Mouse (Mus musculus): ENCODE results near the gene Phkg2.

Gene Phkg2

GRCm38 (mm10) chr7:127572895-127573471 is at the start of gene Phkg2:
Gene Phkg2 (plus strand): TSS chr7:127573340.
- peak; percentile 97 for DNase-seq (ENCODE audit: low read depth)

GRCm38 (mm10) chr7:127541671-127542070 is 31.5 kb upstream of the Phkg2 start:
- no peak for DNase-seq (ENCODE audit: low read depth)

DNA sequence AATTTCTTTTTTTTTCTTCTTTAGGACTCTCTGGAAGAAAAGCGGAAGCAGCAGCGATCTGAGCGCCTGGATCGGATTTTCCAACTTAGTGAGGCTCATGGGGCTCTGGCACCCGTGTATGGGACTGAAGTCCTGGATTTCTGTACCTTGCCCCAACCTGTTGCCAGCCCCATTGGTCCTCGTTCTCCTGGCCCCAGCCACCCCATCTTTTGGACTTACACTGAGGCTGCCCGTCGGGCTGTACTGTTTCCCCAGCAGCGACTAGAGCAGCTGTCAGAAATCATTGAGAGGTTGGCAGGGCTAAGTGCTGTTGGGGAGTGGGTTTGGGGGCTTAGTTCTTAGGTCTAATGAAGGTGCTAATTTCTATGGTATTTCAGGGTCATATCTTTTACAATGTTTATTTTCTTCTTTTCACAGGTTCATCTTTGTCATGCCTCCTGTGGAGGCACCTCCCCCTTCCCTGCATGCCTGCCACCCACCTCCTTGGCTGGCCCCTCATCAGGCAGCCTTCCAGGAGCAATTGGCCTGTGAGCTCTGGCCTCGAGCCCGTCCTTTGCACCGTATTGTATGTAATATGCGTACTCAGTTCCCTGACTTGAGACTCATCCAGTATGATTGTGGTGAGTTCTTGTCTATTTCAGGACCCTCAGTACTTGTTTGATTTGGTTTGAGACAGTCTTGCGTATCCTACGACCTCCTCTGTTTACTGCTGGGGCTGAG is 23.9 kb upstream of the Phkg2 start:
- DNase-seq (ENCODE audit: low read depth), result no peak

GRCm38 (mm10) chr7:127551558-127551957 is 21.6 kb upstream of the Phkg2 start:
- DNase-seq (ENCODE audit: low read depth), result no peak

DNA sequence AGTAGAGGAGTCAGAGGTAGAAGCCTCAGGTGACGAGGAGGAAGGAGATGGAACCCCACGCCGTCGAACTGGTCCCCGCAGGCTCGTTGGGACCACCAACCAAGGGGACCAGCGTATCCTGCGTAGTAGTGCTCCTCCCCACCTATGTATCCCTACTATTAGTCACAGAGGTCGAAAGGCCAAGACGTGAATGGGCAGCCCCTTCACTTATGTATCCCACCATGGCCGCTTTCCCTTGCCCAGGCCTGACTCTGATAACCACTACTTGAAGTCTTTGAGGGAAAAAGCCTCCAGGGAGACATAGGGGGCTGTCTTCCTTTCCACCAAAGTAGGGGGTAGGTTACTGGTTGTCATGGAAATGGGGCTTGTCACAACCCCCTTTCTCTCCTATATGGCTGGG is 12.6 kb upstream of the Phkg2 start:
- no peak for DNase-seq (ENCODE audit: low read depth)

DNA sequence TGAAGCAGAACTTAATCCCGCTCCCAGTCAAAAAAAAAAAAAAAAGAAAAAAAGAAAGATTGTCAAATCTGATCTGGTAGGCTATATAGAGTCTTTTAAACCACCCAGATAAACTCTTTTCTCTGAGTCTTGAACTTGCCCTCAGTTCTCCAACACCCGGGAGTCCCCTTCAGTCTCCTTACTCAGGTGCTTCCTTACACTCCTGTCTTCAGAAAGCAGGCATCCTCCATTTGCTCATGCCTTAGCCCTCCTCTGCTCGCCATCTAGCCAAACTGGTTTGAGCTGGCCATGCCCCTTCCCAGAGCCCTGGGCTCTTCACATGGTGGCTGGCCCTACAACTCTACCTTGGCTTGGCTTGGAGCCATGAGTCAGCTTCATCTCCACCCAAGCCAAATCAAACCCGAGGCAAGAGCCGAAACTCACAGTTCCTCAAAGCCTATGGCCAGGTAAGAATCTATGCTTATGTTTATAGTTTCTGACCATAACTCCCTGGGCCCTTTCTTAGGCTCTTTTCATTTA is 11.7 kb upstream of the Phkg2 start, which contains the start of gene Tmem265:
Tmem265 (plus strand) TSS at position 51 of the 519 bp plus-strand sequence.
- DNase-seq (ENCODE audit: low read depth), result no peak

DNA sequence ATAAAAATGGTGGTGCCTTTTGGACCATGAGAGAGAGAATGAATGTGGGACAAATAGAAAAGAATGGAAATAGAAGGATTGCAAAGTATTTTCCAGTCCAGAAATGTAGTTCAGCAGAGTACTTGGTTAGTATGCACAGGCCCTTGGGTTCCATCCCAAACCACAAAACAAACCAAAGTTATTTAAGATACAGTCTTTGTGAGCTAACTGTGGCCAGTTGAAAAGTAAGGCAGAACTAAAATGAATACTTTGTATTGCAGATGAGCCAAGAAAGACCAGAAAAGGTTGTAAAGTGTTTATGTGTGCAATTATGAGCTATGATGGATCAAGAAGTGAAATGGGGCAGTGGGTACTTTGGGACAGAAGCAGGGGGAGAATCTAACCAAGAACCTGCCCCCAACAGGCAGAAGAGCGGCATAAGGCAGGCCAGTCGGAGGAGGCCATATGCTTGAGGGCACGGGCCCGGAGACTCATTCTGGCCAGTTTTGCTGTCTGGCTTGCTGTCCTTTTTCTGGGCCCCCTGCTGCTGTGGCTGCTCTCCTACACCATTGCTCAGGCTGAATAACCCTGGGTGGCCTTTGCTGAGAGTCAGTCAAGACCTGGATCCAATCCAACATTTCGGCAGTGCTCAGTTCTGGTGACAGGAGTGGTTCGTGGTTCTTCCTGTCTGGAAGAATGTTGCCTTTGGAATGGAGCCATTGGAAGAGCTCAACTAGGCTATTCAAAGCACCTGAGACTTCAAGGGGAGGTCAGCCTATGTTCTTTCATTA is 8.6 kb upstream of the Phkg2 start:
- no peak for DNase-seq (ENCODE audit: low read depth)

DNA sequence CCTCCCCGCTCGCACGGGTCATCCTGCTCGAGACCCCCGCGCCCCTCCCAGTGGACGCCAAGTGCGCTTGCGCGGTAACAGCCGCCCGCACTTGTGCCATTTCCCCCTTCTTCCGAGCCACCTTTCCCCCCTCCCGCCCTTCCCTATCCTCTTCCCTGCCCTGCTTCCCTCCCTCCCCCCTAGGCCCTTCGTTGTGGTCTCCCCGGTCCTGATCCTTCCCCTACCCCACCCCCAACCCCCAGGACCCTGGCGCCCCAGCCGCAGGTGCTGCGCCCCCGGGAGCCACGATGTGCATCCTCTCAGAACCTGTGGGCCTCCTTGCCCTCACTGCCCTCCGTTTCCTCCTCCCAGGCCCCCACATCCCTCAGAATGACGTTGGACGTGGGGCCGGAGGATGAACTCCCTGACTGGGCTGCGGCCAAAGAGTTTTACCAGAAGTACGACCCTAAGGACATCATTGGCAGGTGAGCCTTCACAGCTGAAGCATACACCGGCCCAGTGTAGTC is 416 bp downstream of the Phkg2 start:
- peak; percentile 15 for DNase-seq (ENCODE audit: low read depth)

- DNase-seq (ENCODE audit: low read depth), result no peak
These were observed 975 bp downstream of the Phkg2 start for GRCm38 (mm10) chr7:127574115-127574514.

DNA sequence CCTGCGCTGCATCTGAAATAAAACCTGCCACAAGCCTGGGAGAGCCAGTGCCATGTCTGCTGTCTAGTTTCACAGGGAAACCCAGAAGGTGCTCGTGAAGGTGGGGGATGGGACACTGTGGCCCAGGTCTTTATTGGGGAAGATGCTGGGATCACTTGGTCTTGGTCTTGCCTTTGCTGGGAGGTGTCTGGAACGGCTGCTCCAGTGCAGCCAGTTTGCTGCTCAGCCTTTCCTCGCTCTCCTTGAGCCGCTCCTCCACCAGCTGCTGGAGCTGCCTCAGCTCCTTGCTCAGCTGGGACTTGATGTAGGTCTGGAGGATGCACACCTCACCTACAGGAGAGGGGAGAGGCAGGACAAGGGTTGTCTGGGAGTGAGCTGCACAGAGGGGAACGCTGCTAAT is 10.1 kb downstream of the Phkg2 start:
- DNase-seq (ENCODE audit: low read depth), result no peak

DNA sequence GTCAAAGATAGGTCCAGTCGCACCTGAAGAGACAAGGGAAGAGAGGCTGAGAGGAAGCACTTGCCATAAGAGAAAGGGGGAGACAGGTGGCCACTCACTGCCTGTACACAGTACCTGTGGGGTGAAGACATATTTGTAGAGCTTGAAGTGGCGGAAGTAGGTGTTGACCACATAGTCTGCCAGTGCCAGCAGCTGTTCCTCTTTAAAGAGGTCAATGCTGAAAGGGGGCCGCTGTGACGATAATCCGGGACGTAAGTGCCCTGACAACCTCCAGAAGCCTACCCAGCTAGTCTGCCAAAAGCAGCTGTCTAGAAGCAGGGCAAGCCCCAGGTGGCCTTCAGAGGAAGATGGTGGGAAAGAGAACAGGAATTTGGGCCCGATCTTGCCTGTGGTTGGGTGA is 11.9 kb downstream of the Phkg2 start:
- DNase-seq (ENCODE audit: low read depth), result no peak

- peak; percentile 51 for DNase-seq (ENCODE audit: low read depth)
These were observed 13.0 kb downstream of the Phkg2 start for GRCm38 (mm10) chr7:127586149-127586548.

DNA sequence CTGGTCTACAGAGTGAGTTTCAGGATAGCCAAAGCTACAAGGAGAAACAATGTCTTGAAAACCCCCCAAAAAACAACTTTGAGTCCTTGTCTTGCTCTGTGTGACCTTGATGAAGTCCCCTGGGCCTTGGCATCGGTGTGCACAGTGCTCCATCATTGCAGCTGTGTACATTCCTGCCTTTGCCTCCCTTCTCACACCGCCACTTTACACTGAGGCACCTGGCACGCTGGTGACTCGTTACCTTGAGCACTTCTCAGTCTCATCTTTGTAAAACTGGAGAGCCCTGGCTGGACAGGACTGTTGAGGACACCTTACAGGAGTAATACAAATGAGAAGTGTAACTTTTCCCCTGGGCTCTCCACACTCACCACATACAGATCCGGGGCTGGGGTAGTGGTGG is 14.1 kb downstream of the Phkg2 start:
- DNase-seq (ENCODE audit: low read depth), result no peak

- DNase-seq (ENCODE audit: low read depth), result peak; percentile 98
These were observed 15.1 kb downstream of the Phkg2 start, which contains the start of the genes Ccdc189 and Rnf40 for GRCm38 (mm10) chr7:127588011-127588871. Gene Ccdc189 (minus strand): TSS chr7:127588595. Gene Rnf40 (plus strand): TSS chr7:127588767.

- DNase-seq (ENCODE audit: low read depth), result no peak
These were observed 15.8 kb downstream of the Phkg2 start for GRCm38 (mm10) chr7:127588901-127589300.

- no peak for DNase-seq (ENCODE audit: low read depth)
These were observed 16.5 kb downstream of the Phkg2 start for GRCm38 (mm10) chr7:127589637-127590036.

DNA sequence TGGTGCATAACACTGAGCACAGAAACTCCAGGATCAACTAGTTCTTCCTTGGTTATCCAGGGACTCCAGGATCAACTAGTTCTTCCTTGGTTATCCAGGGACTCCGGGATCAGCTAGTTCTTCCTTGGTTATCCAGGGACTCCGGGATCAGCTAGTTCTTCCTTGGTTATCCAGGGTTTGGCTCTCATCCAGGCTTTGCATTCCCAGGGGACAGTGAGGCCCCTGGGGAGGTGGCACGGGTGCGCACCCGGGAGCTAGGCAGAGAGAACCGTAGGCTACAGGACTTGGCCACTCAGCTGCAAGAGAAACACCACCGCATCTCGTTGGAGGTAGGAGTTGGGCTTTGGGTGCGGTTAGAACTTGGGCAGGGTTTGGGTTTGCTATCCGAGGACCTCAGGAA is 18.0 kb downstream of the Phkg2 start:
- DNase-seq (ENCODE audit: low read depth), result no peak

DNA sequence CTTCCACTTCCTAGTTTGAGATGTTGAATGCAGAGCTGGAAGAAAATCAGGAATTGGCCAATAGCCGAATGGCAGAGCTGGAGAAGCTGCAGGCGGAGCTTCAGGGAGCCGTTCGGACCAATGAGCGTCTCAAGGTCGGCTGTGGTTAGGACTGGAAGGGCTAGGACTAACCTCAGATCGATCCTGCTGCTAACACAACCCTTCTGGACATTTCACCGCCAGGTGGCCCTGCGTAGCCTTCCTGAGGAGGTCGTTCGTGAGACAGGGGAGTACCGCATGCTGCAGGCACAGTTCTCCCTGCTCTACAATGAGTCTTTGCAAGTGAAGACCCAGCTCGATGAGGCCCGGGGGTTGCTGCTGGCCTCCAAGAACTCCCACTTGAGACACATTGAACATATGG is 19.4 kb downstream of the Phkg2 start:
- DNase-seq (ENCODE audit: low read depth), result no peak

DNA sequence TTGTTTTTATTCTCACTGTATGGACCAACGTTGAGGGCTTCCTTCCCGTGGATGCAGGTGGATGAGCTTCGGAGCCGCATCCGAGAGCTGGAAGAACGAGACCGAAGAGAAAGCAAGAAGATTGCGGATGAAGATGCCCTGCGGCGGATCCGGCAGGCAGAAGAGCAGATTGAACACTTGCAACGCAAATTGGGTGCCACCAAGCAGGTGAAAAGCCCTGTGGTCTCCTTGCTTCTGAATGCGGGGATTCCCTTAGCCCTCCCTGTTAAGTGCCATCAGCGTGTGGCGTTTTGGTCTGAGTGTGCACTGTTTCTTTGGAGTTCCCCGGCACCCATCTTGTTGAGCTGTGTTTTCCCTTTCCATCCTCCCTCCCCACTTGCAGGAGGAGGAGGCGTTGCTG is 23.6 kb downstream of the Phkg2 start:
- no peak for DNase-seq (ENCODE audit: low read depth)

- DNase-seq (ENCODE audit: low read depth), result no peak
These were observed 27.5 kb downstream of the Phkg2 start for GRCm38 (mm10) chr7:127600612-127601011.

- DNase-seq (ENCODE audit: low read depth), result no peak
These were observed 28.6 kb downstream of the Phkg2 start for GRCm38 (mm10) chr7:127601735-127602134.

DNA sequence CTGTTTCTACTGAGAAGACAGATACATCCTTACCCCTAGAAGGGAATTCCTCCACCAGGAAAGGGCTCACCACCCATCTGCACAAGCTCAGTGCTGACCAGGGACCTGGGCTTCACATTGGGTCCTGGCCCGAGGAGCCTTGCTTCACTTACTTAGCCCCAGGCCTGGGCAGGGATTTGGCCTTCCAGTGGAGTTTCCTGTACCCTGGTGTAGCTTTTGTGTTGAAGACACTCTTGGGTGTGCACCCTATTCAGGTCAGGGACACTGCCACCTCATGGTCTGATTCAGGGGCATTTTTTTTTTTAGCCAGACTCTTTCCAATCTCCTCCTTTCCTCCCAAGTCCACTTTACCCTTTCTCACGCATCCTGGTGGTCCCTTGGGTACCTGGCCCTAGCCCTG is 29.8 kb downstream of the Phkg2 start:
- no peak for DNase-seq (ENCODE audit: low read depth)

All from c-Kit-positive CD71-positive TER-119-negative erythroid progenitor cells, embryonic 14.5 days (primary cell).